Mouse (Mus musculus): ENCODE measurements around the gene Camkk2.

- TF ChIP-seq POLR2A (IDR thresholded peaks at IDR 0.05; ENCODE audit: borderline replicate concordance, insufficient read depth, low read length) (no peak), CTCF (IDR thresholded peaks at IDR 0.05; ENCODE audit: borderline replicate concordance, insufficient read depth, low read depth, low read length) (no peak)
Observed at GRCm38 (mm10) chr5:122798557-122799378, 19.6 kb upstream of the Camkk2 start.
